Mouse (Mus musculus) kidney, adult 2 months (tissue): ENCODE measurements around the gene Gnb1.

Experiments
- CTCF ChIP-seq: fragments of 200-500 bp; conservative IDR thresholded peaks from 2 replicates; pipeline ENCODE4 v1.5.1; 2011; ENCODE audit warnings: low read depth, mild to moderate bottlenecking, control low read depth, low read length, moderate library complexity, mixed read lengths; ENCODE audit not compliant: insufficient read depth, insufficient read length
- POLR2A ChIP-seq: fragments of 200-500 bp; IDR thresholded peaks from one replicate; pipeline ENCODE4 v1.6.1; 2011; ENCODE audit warnings: low read depth, low read length, control low read depth

DNA sequence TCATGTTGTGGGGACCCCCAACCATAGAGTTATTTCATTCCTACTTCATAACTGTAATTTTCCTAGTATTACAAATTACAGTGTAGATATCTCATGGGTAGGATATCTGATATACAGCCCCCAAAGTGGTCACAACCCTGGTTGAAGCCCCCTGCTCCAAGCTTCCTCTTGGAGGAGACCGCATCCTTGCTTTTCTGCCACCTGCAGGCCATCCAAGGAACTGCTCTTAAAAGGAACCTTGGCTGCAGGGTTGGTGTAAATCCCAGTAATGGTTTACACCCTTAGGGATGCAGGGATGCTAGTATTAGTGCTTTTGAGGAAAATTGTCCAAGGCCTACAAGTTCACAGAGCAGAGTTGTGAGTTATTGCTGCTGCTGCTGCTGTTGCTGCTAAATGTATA lies 89.3 kb downstream of the Gnb1 start:
- TF ChIP-seq CTCF (peak; percentile 65), POLR2A (no peak)
